Mouse (Mus musculus): ENCODE measurements at regions not wholly inside any gene's neighbourhood (a gene's known extent, or its start where the extent isn't known, plus 50 kb on each side); places are given as distances from the start of the nearest gene placed in this dataset.

- no peak for TF ChIP-seq CTCF (IDR thresholded peaks at IDR 0.05; ENCODE audit: low read depth, low read length)
- TF ChIP-seq POLR2A (IDR thresholded peaks at IDR 0.05; ENCODE audit: extremely low read depth, insufficient read depth, low read length), result no peak
These were observed 374.4 kb downstream of the Bcl11a start for GRCm38 (mm10) chr11:24452267-24452666.
